Mouse (Mus musculus) adrenal gland, postnatal 25 days (tissue): ENCODE results near the gene Bcas3. TPM values are rescaled to one million over a fixed set of nuclear protein-coding genes. Genes with fewer than 3 reads are reported as not detected.
"Not testable (repeated sequence)": the region's sequence is repeated elsewhere in the genome, so short reads cannot be mapped to it uniquely, and the experiment has no call there.

Experiments
- DNase-seq: peaks from one replicate; pipeline ENCODE4 v3.0.0; 2021; ENCODE audit warnings: mixed read lengths
- total RNA-seq: library from RNA; stranded (reverse); gene quantifications from 2 replicates; pipeline ENCODE4 v1.2.3, GENCODE M21; 2021

The Bcas3 gene
- total RNA-seq, 1 experiment from 2014 or later: 55.9 TPM

- DNase-seq: no peak
These were observed 132.4 kb downstream of the Bcas3 start for GRCm38 (mm10) chr11:85485197-85485940.

- DNase-seq: no peak
These were observed 134.5 kb downstream of the Bcas3 start for GRCm38 (mm10) chr11:85487501-85487900.

GRCm38 (mm10) chr11:85492231-85492630, 139.3 kb downstream of the Bcas3 start:
- DNase-seq: peak; percentile 8

GRCm38 (mm10) chr11:85492666-85493065, 139.7 kb downstream of the Bcas3 start:
- no peak for DNase-seq

- DNase-seq: no peak
These were observed 146.6 kb downstream of the Bcas3 start for GRCm38 (mm10) chr11:85499561-85499960.

GRCm38 (mm10) chr11:85502031-85502430, 149.1 kb downstream of the Bcas3 start:
- DNase-seq: no peak

- DNase-seq: not testable (repeated sequence)
These were observed 151.8 kb downstream of the Bcas3 start for GRCm38 (mm10) chr11:85504812-85505211.

GRCm38 (mm10) chr11:85505811-85506210, 152.8 kb downstream of the Bcas3 start:
- DNase-seq: no peak

GRCm38 (mm10) chr11:85509334-85509733, 156.4 kb downstream of the Bcas3 start:
- DNase-seq: no peak

- no peak for DNase-seq
These were observed 158.4 kb downstream of the Bcas3 start for GRCm38 (mm10) chr11:85511270-85511904.

- DNase-seq: no peak
These were observed 163.8 kb downstream of the Bcas3 start for GRCm38 (mm10) chr11:85516724-85517123.

- no peak for DNase-seq
These were observed 165.2 kb downstream of the Bcas3 start for GRCm38 (mm10) chr11:85518025-85518756.

- DNase-seq: no peak
These were observed 167.3 kb downstream of the Bcas3 start for GRCm38 (mm10) chr11:85520236-85520635.

GRCm38 (mm10) chr11:85520996-85521395, 168.0 kb downstream of the Bcas3 start:
- DNase-seq: no peak

- DNase-seq: no peak
These were observed 170.7 kb downstream of the Bcas3 start for GRCm38 (mm10) chr11:85523646-85524045.

- DNase-seq: peak; percentile 79
These were observed 171.2 kb downstream of the Bcas3 start for GRCm38 (mm10) chr11:85524186-85524585.

GRCm38 (mm10) chr11:85524841-85525500, 172.0 kb downstream of the Bcas3 start:
- no peak for DNase-seq

- DNase-seq: no peak
These were observed 172.5 kb downstream of the Bcas3 start for GRCm38 (mm10) chr11:85525501-85525885.

- DNase-seq: no peak
These were observed 173.2 kb downstream of the Bcas3 start for GRCm38 (mm10) chr11:85525979-85526775.

GRCm38 (mm10) chr11:85527261-85527660, 174.3 kb downstream of the Bcas3 start:
- DNase-seq: no peak

- no peak for DNase-seq
These were observed 176.7 kb downstream of the Bcas3 start for GRCm38 (mm10) chr11:85529531-85530285.
